12 mouse cellular contexts compared by ENCODE assay signal in the genomic region with DNA sequence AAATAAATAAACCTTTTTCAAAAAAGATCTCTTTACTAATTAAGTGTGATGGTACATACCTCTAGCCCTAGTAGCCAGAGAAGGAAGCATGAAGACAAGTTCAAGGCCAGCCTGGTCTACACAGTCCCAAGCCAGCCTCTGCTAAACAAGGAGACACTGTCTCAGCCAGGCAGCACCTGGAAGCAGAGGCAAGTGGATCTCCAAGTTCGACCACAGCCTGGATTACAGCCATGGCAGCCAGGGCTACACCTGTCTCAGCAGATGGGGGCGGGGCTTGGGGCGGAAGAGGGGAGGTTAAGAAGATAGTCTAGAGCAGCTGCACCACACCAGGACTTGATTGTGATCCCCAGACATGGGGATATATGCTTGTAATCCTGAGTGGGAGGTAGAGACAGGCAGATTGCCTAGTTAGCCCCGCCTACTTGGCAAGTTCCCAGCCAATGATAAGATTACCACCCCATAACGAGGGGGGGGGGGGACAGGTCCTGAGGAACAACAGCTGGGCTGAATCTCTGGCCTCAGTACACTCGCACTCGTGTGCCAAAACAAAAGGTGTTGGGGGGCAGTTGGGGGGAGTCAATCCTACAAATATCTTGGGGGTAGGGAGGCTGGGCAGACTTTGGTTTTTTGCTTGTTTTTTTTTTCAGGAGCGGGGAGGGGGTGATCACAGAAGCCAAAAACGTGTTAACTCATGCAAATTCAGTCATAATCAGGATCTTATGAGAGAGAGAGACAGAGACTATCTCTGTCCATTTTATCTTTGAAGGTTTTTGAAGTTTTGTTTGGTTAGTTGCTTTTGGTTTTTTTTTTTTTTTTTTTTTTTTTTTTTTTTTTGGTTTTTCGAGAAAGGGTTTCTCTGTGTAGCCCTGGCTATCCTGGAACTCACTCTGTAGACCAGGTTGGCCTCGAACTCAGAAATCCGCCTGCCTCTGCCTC. TPM values are rescaled to one million over a fixed set of nuclear protein-coding genes. Genes with fewer than 3 reads are reported as not detected.
DNase-seq lines count a peak whose midpoint lies in the region; ATAC-seq and TF ChIP-seq lines count a peak whose summit lies in the region.
"Had no signal": no experiment of that assay in that cellular context is flagged by ENCODE, and none has a peak within 500 bp of the region (broad histone marks: within the 10 kb centered on the region; RNA-seq: fewer than 3 reads in every experiment).

No protein-coding gene starts in this region.

- peaks cover 4% of the 10 kb centered on the region for H3K27me3 ChIP-seq in lung, embryonic 14.5 days (ENCODE audit: insufficient read depth, low read length)
- H3K27me3 ChIP-seq: embryonic facial prominence, embryonic 12.5 days had no signal

- TF ChIP-seq CTCF in lung, embryonic 14.5 days (IDR thresholded peaks at IDR 0.05; ENCODE audit: low read depth) = no peak
- TF ChIP-seq CTCF in lung, adult 2 months (IDR thresholded peaks at IDR 0.05; ENCODE audit: insufficient read depth, low read length) = no peak

- H3K36me3 ChIP-seq in lung, embryonic 14.5 days (ENCODE audit: insufficient read depth) = no peaks in the 10 kb centered on the region
- H3K36me3 ChIP-seq: heart, embryonic 15.5 days; neural tube, embryonic 15.5 days had no signal

- no peak for ATAC-seq in CD4-positive, CD25-positive, alpha-beta regulatory T cell, adult 4 months
- no peak for ATAC-seq in lung, embryonic 14.5 days (ENCODE audit: insufficient read depth)

- no peak overlapping the region for H3K27ac ChIP-seq in lung, embryonic 14.5 days (ENCODE audit: low read depth)
- H3K27ac ChIP-seq: embryonic facial prominence, embryonic 12.5 days; heart, embryonic 15.5 days; neural tube, embryonic 15.5 days had no signal

- no peak overlapping the region for H3K9ac ChIP-seq in lung, embryonic 14.5 days
- H3K9ac ChIP-seq: embryonic facial prominence, embryonic 12.5 days; heart, embryonic 15.5 days; neural tube, embryonic 15.5 days had no signal

- H3K4me2 ChIP-seq in lung, embryonic 14.5 days = no peak overlapping the region
- H3K4me2 ChIP-seq: heart, embryonic 15.5 days; neural tube, embryonic 15.5 days had no signal

- H3K4me3 ChIP-seq in lung, embryonic 14.5 days (ENCODE audit: low read depth, low read length) = no peak overlapping the region
- no peak overlapping the region for H3K4me3 ChIP-seq in lung, adult 2 months (replicated peaks; ENCODE audit: extremely low read depth, low read depth, low read length)
- H3K4me3 ChIP-seq: embryonic facial prominence, embryonic 12.5 days; heart, embryonic 15.5 days; neural tube, embryonic 15.5 days had no signal

- DNase-seq in CD4-positive, CD25-positive, alpha-beta regulatory T cell, adult 2 months (ENCODE audit: low read depth, low spot score) = peak; percentile 29
- DNase-seq in lung, embryonic 14.5 days = peak; percentile 90
- no peak for DNase-seq in lung, adult 2 months
- peak; percentile 17 for DNase-seq in c-Kit-positive CD71-positive TER-119-positive erythroid progenitor cells, embryonic 14.5 days (ENCODE audit: low spot score)
- DNase-seq in lung, postnatal 10 days = peak; percentile 72
- DNase-seq in frontal cortex, postnatal 36 days (ENCODE audit: low spot score in 2 of 2) = no peak
- no peak for DNase-seq in yolk sac, embryonic 10.5 days (ENCODE audit: low spot score)
- DNase-seq: layer of hippocampus, adult 9-11 months had no signal

- 48% methylated on average over 12 of the region's 12 CpGs for WGBS in lung, embryonic 14.5 days
- WGBS in lung, adult 2 months = 58% methylated on average over 12 of the region's 12 CpGs

- H3K9me3 ChIP-seq in lung, embryonic 14.5 days (ENCODE audit: low read depth, low read length) = no peaks in the 10 kb centered on the region
- H3K9me3 ChIP-seq: embryonic facial prominence, embryonic 12.5 days; heart, embryonic 15.5 days; neural tube, embryonic 15.5 days had no signal

- H3K4me1 ChIP-seq in lung, embryonic 14.5 days (ENCODE audit: insufficient read depth) = peaks cover 31% of the 10 kb centered on the region
- H3K4me1 ChIP-seq in lung, adult 2 months (ENCODE audit: control insufficient read depth, insufficient read depth, low read length) = peaks cover 9% of the 10 kb centered on the region; the same call in 1 of the 2 replicates

- TF ChIP-seq POLR2A in lung, adult 2 months (IDR thresholded peaks at IDR 0.05; ENCODE audit: borderline replicate concordance, extremely low read depth, low read depth, low read length) = no peak

RNA-seq across cellular contexts. Expression of a gene that starts 3.4 kb away (rescaled TPM):
- under 1 TPM; 0.39 to 0.91 TPM for polyA plus RNA-seq in CD4-positive, CD25-positive, alpha-beta regulatory T cell, adult 4 months (2017; shearing (Covaris generic))
- 39.7 and 43.9 TPM in 2 replicates for polyA plus RNA-seq in lung, embryonic 14.5 days (2014; fragmentation: Nextera tagmentation; extraction: Ambion mirVana)
- polyA plus RNA-seq in lung, adult 2 months (2012; rRNA removed) = 2.6 and 3.4 TPM in 2 replicates

RNA-seq across cellular contexts. Expression of a gene that starts 30.6 kb away (rescaled TPM):
- polyA plus RNA-seq in CD4-positive, CD25-positive, alpha-beta regulatory T cell, adult 4 months (2017; shearing (Covaris generic)) = 1 to 10 TPM in 1 of 2 experiments, not detected in 1; 1.8 TPM
- 1.8 and 2.3 TPM in 2 replicates for polyA plus RNA-seq in lung, embryonic 14.5 days (2014; fragmentation: Nextera tagmentation; extraction: Ambion mirVana)
- 0.27 and 0.28 TPM in 2 replicates for polyA plus RNA-seq in lung, adult 2 months (2012; rRNA removed)

RNA-seq across cellular contexts. Expression of a gene that starts 41.8 kb away (rescaled TPM):
- polyA plus RNA-seq in CD4-positive, CD25-positive, alpha-beta regulatory T cell, adult 4 months (2017; shearing (Covaris generic)) = 100 to 1,000 TPM in 1 of 2 experiments, 10 to 100 TPM in 1; 83.4 to 107 TPM
- polyA plus RNA-seq in lung, embryonic 14.5 days (2014; fragmentation: Nextera tagmentation; extraction: Ambion mirVana) = 31.6 and 34.1 TPM in 2 replicates
- polyA plus RNA-seq in lung, adult 2 months (2012; rRNA removed) = 49.0 and 59.9 TPM in 2 replicates

Comparison
In these comparisons a context has a peak if more than half of its experiments do, and no peak if none do; other contexts are left out.
1. DNase-seq: peak in CD4-positive, CD25-positive, alpha-beta regulatory T cell, adult 2 months (single experiment), lung, embryonic 14.5 days (single experiment), c-Kit-positive CD71-positive TER-119-positive erythroid progenitor cells, embryonic 14.5 days (single experiment) and lung, postnatal 10 days (single experiment); none in lung, adult 2 months (single experiment), frontal cortex, postnatal 36 days (0 of 2) and yolk sac, embryonic 10.5 days (single experiment).